Mouse (Mus musculus): ENCODE results near the gene Auts2.

DNA sequence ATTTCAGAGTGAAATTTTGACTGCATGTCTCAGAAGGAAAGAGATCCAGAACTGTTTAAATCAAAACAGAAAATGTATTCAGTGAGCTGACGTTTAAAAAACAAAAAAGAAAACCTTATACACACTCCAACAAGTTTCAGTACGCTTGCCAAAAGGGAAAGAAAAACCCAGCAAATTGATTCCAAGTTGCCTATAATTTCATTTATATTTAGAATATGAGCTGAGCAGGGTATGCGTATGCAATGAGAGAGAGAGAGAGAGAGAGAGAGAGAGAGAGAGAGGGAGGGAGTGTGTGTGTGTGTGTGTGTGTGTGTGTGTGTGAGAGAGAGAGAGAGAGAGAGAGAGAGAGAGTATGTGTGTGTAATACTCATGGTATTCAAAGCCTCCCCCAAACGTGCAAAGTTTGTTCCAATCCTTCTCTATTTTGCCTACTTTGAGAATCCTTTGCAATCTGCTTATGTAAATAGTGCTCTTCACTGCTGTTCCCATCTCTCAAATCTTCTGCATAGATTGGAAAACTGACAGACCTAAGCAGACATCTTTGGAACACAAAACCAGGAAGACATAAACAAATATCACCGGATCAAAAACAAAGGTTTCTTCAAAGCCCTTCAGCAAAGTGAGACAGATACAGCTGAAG is 515.2 kb downstream of the Auts2 start:
- no peak for TF ChIP-seq NELFE (IDR thresholded peaks at IDR 0.05; ENCODE audit: low read depth, low read length)
- TF ChIP-seq EP300 (IDR thresholded peaks at IDR 0.05; ENCODE audit: low read length) = no peak
- no peak for TF ChIP-seq E2F4 (IDR thresholded peaks at IDR 0.05; ENCODE audit: insufficient replicate concordance, low read depth, low read length)
- no peak for TF ChIP-seq MEF2A (IDR thresholded peaks at IDR 0.05; ENCODE audit: borderline replicate concordance, low read depth, low read length)
- no peak for TF ChIP-seq POLR2A (IDR thresholded peaks at IDR 0.05; ENCODE audit: low read depth, low read length)
- TF ChIP-seq IRF4 (IDR thresholded peaks at IDR 0.05; ENCODE audit: low read depth, low read length) = no peak
- no peak for TF ChIP-seq ZC3H11A (IDR thresholded peaks at IDR 0.05; ENCODE audit: low read depth, low read length)
- no peak for TF ChIP-seq RAD21 (IDR thresholded peaks at IDR 0.05; ENCODE audit: low read depth, low read length)

Data from CH12.LX (cell line).